Mouse (Mus musculus) layer of hippocampus, adult 2 months (tissue): ENCODE results near the gene Ncbp1. TPM values are rescaled to one million over a fixed set of nuclear protein-coding genes. Genes with fewer than 3 reads are reported as not detected.

Source experiments
- DNase-seq, 2 experiments: peaks; one replicate each; pipeline ENCODE4 v3.0.0; 2022; ENCODE audit warnings: low spot score in 2 of 2
- H3K27ac ChIP-seq: fragments of 200-600 bp; 2 replicates; pipeline ENCODE4 v1.8.1; 2022
- H3K4me3 ChIP-seq: fragments of 200-600 bp; 2 replicates; pipeline ENCODE4 v1.8.1; 2022; ENCODE audit warnings: mild to moderate bottlenecking
- CTCF ChIP-seq: fragments of 200-600 bp; conservative IDR thresholded peaks from 2 replicates; pipeline ENCODE4 v1.8.1; 2022; ENCODE audit warnings: antibody characterized with exemption, mild to moderate bottlenecking, moderate library complexity
- total RNA-seq, 2 experiments: library from RNA; stranded (reverse); gene quantifications; 2 replicates each; pipeline ENCODE4 v1.2.3; 2021

Gene Ncbp1
- total RNA-seq, 2 experiments from 2014 or later: 57.1 to 57.2 TPM

- TF ChIP-seq CTCF: no peak
- no peak for DNase-seq
- no peak overlapping the region for H3K4me3 ChIP-seq
- H3K27ac ChIP-seq: no peak overlapping the region
Observed at GRCm38 (mm10) chr4:46110084-46110483, 28.3 kb upstream of the Ncbp1 start.

GRCm38 (mm10) chr4:46111361-46111760, 27.1 kb upstream of the Ncbp1 start:
- Histone ChIP-seq H3K27ac (peak overlapping the region; percentile 57; the same call in 1 of the 2 replicates), H3K4me3 (no peak overlapping the region)
- DNase-seq: no peak
- TF ChIP-seq CTCF: no peak

GRCm38 (mm10) chr4:46115308-46115707, 23.1 kb upstream of the Ncbp1 start:
- H3K4me3 ChIP-seq: no peak overlapping the region
- no peak for DNase-seq

DNA sequence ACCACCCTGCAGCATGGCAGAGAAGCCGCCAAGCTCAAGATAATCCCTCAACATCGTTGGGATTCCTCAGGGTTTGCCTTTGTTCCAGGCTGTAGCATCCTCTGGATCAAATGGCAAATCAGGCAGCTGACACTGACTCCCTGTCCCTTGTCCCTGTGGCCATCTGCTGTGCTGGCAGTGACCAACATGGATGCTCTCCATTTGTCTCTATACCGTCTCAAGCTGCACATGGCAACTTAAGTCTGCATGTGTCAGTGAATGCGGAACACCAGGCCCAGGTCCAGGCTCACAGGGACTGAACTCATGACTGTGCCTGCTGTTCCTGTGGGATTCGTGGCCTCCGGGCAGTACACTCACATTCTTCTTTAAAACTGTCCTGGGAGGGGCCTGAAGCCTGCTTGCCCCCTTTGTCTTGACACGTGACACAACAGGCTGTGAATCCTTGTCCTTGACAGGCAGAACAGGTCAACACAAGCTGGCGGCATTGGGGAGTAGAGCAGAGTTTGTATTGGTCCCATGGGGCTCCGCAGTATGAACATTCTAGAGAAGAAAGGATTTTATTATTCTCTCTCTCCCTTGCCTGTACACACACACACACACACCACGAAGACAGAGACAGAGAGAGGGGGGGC, 21.8 kb upstream of the Ncbp1 start:
- TF ChIP-seq CTCF: no peak
- DNase-seq: no peak
- Histone ChIP-seq H3K4me3 (no peak overlapping the region), H3K27ac (peak overlapping the region; percentile 21)

More at GRCm38 (mm10) chr4:46115308-46115707, 23.1 kb upstream of the Ncbp1 start:
- TF ChIP-seq CTCF: peak; percentile 56
- peak overlapping the region; percentile 36; the same call in 1 of the 2 replicates for H3K27ac ChIP-seq

DNA sequence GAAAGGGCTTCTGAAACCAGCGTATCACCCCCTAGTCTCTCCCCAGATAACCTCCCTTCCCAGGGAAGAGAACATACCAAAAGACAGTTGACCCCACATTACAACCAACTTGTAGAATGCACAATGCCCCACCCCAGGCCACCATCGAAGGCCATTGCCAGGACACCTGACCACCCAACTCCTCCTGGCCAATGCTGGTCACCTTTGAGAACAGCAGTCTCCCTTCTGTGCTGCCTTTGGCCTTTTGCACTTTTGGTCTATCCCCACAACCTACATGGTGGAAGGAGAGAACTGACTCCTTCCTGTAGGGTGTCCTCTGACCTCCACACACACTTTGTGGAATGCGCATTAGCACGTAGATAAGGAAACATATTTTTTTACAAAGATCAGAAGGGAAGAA, 20.9 kb upstream of the Ncbp1 start:
- DNase-seq: no peak
- no peak overlapping the region for H3K27ac ChIP-seq
- TF ChIP-seq CTCF: no peak
- no peak overlapping the region for H3K4me3 ChIP-seq

GRCm38 (mm10) chr4:46119514-46120094, 18.8 kb upstream of the Ncbp1 start:
- TF ChIP-seq CTCF: peak; percentile 39
- H3K4me3 ChIP-seq: no peak overlapping the region
- H3K27ac ChIP-seq: no peak overlapping the region
- DNase-seq: no peak

- Histone ChIP-seq H3K4me3 (no peak overlapping the region), H3K27ac (no peak overlapping the region)
- TF ChIP-seq CTCF: no peak
- no peak for DNase-seq
Observed at GRCm38 (mm10) chr4:46120767-46121166, 17.6 kb upstream of the Ncbp1 start.

DNA sequence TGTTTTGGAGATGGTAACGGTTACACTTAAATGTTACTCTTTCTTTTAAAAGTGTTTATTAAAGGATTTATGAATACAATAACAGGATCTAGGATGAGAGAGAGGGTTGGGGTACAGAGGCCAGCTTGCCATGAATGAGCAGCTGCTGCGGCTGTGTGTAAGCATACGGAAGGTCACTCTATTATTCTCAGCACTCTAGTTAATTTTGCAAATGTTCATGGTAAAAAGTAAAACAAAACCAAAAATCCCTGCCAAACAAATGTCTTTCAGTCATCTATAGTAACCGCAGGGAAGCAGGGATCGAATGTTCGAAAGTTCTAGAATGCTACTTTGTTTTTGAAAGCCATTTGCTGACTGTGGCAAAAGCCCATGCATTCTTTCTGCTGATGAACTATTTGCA, 15.1 kb upstream of the Ncbp1 start:
- Histone ChIP-seq H3K4me3 (no peak overlapping the region), H3K27ac (no peak overlapping the region)
- no peak for TF ChIP-seq CTCF
- DNase-seq: no peak

DNA sequence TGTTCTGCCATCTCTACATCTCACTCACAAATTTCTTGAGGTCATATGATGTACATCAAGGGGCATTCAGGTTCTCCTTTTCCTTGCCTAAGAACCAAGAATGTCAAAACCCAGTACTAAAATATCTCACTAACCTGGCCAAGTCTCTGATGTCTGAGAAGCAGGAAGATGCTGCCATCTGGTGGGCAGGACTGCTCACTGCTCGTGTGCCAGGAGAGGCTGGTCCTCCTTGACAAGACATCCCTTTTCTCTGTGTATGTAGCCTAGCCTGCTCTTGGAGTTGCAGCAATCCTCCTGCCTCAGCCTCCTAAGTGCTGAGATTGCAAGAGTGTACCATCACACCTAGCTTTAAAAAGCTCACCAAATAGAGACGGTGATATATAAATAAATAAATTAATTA, 11.9 kb upstream of the Ncbp1 start:
- Histone ChIP-seq H3K27ac (no peak overlapping the region), H3K4me3 (no peak overlapping the region)
- peak; percentile 73 to 84 for DNase-seq
- TF ChIP-seq CTCF: peak; percentile 97

DNA sequence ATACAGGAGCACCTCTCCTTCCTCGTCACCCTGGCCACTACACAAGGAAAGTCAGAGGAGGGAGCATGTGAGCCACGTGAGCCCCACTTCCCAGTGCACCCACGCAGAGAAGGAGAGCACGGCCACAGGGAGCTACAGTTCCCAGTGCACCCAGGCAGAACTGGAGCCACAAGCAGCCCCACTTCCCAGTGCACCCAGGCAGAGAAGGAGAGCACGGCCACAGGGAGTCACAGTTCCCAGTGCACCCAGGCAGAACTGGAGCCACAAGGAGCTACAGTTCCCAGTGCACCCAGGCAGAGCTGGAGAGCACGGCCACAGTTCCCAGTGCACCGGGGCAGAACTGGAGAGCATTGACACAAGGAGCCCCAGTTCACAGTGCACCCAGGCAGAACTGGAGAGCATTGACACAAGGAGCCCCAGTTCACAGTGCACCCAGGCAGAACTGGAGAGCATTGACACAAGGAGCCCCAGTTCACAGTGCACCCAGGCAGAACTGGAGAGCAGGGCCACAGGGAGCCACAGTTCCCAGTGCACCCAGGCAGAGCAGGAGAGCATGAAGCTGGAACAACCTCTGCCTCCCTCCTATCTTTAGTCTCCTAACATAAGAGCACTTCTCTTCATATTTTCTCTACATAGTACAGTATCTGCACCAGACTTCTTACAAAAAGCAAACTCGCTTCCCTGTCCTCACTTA, 9.0 kb upstream of the Ncbp1 start:
- Histone ChIP-seq H3K27ac (no peak overlapping the region), H3K4me3 (no peak overlapping the region)
- DNase-seq: no peak
- no peak for TF ChIP-seq CTCF

DNA sequence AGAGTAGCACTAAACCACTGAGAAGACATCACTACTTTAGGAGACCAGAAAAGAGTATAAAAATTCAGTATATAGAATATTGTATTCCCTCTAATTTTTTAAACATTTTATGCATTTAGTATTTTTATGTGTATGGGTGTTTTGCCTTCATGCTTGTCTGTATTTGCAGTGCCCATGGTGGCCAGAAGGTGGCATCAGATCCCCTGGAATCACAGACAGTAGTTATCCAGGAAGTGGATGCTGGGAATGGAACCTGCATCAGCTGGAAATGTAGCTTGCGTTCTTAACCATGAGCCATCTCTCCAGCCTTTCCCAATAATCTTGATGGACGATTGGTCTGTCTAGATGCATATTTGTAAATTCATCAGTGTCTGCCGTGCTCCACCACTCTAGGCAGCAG, 8.2 kb upstream of the Ncbp1 start:
- H3K27ac ChIP-seq: no peak overlapping the region
- peak; percentile 85 for TF ChIP-seq CTCF
- DNase-seq: peak in 1 of 2 experiments; percentile 45
- no peak overlapping the region for H3K4me3 ChIP-seq

DNA sequence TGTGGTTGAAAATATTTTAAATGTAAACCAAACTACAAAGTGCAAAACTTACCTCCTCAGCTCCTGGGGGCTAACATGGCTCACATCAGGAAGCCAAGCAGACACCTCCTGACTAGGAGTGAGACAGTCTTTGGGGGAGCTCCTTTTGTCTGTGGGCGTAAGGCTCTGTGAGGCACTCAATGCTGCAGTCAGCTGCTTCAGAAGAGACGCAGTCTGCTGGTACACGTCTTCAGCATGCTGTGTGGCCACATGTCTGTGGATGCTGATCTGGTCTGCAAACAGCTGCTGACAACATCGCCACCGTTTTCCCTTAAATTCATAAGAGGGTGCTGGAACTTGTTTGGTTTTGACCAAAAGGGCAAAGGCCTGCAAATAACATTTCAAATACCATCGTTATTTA, 6.6 kb upstream of the Ncbp1 start:
- no peak for TF ChIP-seq CTCF
- no peak for DNase-seq
- H3K4me3 ChIP-seq: no peak overlapping the region
- no peak overlapping the region for H3K27ac ChIP-seq

DNA sequence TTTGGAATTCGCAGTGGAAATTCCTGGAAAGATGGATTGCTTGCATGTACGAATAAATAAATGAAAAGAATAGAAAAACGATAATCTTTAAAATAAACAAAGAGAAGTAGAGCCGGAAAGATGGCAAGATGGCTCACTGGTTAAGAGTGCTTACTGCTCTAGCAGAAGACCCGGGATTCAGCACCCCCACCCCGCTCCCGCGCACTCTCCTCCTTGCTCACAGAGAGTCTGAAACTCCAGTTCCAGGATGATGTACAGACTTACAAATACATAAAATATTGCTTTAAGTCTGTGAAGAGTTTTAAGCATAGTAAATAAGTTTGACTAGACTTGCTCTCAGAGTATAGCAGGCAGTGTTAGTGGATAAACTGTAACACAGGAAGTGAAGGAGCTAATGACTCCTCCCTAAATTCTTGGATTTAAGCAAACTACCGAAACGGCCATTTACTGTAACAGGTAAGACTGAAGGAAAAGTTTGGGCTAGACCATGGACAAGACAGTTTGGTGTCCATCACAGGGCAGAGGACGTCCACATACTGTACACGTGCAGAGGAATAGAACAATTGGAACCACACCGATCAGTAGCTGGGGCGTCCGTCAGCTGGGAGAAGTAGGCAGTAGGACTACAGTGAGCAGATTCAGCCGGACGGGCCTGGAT, 655 bp upstream of the Ncbp1 start:
- peak overlapping the region; percentile 96 for H3K27ac ChIP-seq
- peak overlapping the region; percentile 90 for H3K4me3 ChIP-seq
- TF ChIP-seq CTCF: no peak
- DNase-seq: no peak
